Mouse (Mus musculus) right cerebral cortex, adult 2 months (tissue): ENCODE measurements around the gene Gm10974.

Experiments used
- DNase-seq, 2 experiments: peaks; one replicate each; pipeline ENCODE4 v3.0.0; 2021 to 2022; ENCODE audit warnings: low spot score in 2 of 2

The Gm10974 gene

DNA sequence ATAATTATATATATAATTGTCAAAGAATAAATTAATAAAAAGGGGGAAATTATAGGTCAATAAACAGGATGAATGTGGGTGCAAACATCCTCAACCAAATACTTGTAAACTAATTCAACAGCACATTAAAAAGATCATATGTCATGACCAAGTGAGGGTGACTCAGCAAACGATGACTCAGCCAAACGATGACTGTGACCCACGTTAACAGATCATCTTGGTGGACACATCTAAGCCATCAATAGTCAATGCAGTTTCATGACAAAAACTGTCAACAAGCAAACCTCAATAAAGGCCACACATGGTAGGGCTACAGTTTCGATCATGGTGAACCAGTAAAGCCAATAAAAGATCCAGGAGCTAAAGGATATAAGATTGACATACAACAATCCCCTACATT lies 6.7 kb upstream of the Gm10974 start:
- no peak for DNase-seq

DNA sequence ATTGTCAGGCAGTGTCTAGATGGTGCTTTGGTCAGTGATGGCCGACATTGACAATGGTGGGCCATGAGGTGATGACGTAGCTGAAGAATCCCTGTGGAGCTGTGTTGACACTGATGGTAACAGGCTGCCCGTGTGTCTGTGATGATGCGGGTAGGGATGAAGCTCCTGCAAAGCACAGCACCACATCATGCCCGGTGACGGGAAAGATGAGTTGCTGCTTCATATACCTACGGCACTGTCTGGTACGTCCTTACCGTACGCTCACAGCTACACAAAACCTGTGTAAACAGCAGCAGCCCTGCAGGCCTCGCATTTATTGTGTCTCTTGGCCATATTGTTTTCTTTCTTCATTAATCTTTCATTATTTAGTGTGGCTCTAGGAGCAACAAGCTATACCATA lies 1.2 kb upstream of the Gm10974 start:
- no peak for DNase-seq

DNA sequence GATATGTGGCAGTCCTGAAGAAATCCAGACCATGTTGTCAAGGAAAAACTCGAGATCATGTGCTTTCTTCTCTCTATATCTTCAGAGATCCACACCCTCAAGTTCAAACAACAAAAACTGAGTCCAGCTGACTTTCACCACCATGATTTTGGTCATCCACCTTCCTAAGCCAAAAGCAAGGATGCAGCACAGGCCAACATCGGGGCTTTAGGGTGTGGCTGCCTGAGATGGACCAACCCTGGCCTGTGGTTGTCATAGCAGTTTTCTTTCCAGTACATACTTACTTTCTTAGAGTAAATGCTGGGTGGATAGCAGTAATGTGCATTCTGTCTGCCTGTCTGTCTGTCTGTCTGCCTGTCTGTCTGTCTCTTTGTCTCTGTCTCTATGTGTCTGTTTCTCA lies 294 bp upstream of the Gm10974 start:
- DNase-seq = no peak

DNA sequence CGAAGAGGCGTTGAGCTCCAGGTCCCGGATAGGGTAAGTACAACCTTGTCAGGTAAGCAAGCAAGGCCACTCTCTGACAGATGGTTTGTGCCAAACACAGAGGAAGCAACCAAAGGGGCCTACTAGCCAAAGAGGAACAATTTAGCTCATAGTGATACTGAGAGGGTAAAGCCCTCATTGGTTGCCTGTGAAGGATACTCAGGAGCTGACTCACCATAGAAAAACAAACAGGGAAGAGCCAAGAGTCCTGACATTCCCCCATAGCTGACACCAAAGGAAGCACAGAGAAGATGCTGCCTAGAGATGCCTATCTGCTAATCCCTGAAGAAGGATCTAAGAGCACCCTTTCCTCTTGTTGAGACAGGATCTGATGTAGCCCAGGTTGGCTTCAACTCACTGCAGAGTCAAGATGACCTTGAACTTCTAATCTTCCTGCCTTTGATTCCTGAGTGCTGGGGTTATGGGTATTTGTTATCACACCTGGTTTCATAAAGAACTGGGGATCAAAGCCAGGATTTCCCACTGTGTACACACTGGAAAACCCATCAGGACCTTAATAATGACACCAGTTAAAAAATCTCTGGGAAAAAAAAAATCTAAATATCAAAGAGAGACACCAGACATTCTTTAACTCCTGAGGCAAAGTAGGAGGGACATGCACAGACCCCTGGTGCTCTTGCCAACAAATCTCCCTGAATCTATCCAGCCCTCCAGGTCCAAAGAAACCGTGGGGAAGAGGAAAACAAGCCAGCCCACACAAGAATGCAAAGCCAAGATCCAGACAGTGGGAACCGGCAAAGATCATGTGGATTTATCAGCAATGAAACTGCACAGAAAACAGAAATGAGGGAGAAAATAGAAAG lies 3.6 kb downstream of the Gm10974 start:
- no peak for DNase-seq

DNA sequence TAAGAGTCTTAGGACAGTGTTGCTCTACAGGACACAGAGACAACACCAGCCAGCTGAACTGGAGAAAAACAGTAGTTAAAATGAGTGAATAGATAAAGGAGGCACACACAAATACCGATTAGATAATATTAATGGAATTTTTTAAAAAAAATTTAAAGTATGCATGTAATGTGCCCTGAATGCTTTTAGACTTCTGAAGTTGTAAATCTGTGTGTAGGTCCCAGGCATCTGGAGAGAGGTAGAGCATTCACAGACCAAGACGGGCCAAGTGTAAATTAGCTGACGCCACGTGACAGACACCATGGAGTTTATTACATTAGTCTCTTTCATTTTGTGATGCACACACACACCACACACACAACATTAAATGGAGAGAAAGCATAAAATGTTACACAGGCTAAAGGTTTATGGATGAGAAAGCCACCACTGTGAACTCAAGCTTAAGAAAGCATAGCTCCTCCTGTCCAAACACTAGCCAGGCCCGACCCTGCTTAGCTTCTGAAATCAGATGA lies 4.3 kb downstream of the Gm10974 start:
- DNase-seq = no peak

DNA sequence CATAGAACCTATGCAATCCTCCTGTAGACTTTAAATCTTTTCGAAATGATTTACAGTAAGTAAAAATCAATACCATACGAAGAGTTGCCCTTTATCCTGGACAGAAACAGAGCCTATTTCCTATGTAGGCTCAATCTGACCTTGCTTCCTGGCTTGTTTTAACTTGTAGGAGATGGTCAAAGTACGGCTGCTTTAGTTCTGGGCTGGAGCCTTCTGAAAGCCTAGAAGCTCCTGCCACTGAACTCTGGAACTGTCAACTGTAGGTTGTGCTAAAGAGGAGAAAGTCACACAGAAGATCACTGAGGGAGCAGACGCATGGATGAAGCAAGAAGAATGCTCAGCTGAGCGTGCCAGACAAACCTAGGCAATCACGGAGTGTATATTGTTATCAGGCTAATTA lies 5.3 kb downstream of the Gm10974 start:
- DNase-seq = no peak

DNA sequence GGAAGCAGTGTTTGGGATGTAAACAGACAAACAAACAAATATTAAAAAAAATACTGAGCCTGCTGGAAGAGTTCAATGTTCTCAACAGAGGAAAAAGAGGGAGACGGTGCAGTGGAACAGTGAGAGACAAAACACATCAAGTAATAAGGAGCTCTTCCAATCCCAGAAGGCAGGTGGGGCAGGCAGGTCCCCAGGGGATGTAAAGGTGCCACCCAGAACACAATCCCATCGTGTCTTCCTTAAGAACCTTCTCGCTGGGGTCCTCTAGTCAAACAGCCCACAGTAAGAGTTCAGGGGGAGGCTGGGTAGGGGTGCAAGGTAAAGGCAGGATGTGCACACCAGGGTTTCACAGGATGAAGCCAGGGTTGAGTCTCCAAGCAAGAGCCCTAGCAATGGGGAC lies 7.7 kb downstream of the Gm10974 start:
- no peak for DNase-seq

DNA sequence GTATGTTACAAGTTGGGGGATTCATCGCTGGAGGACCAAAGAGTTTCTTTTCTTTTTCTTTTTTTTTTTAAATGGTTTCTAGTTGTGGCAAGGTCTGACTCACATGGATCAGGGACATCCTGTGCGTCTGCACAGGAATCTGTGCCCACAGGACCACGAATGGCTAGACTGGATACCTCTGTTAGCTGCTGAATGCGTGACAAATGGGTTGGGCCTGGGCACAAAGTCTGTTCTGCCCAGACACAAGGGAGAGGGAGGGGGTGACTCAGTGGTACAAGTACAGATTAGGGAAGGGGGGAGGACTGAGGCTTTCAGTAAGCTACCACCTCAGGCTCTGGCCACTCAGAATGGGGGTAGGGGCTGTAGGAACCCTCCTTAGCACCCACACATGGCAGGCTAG lies 10.0 kb downstream of the Gm10974 start:
- no peak for DNase-seq

DNA sequence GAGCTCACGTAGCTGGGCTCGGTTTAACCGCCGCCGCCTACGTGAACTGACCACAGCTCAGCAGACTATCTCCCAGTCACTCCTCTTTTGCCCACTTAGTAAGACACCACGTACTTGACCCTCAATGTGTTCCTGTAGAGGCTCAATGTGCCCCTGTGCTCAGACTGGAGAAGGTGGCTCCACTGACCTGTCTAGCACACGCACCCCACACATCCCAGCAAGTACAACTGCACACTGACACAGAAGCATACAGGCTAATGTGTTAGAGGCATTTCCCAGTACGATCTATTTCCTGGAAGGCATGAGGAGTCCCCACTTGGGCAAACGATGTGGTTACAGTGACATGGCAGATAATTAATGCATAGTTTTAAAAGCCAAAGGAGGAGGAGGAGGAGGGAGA lies 10.9 kb downstream of the Gm10974 start:
- no peak for DNase-seq

DNA sequence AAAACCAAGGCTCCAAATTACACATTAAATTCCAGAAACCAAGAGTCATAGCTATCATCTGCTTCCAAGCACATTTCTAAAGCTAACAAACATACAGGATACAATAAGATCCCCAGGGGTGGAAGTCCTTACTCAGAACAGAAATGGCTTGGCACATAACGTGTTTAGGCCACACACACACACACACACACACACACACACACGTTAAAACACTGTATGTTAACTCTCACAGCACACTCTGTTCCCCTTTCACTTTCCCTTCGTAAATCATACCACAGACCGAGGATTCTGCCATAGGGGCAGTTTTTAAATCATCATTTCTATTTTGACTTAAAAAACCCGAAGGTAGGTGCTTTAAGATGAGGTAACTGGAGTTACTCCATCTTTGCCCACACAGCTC lies 18.5 kb downstream of the Gm10974 start:
- DNase-seq = no peak

DNA sequence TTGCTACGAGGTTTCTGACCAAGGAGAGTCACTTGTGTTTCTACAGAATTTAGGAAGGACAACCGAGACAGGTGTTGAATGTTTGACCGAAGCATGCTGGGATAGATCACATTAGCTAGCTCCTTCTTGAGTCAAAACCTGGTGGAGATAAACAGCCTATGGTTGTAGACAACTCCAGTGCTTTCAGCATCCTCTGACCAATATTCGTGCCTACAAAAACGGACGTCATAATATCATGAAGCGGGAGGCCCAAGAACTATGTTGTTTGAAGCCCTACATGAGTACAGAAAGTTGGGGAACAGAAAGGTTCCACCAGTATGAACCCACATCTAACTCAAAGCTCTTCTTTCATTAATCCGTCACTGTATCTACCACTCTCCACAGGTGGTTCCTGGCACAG lies 19.2 kb downstream of the Gm10974 start:
- no peak for DNase-seq

DNA sequence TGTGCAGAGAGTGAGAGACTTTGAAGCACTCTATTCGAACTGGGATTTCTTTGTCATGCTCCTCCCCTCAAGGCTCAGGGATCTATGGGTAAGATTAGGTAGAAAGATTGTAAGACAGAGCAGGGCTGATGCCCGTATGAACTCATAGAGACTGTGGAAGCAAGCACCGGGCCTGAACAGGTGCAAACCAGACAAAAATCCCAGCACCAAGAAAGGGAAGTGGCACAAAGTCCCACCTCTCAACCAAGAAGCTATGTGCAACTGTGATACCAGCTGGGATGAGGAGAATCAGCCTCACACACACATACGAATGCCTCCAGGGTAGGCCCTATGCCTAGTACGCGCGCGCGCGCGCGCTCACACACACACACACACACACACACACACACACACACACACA lies 20.1 kb downstream of the Gm10974 start:
- no peak for DNase-seq

DNA sequence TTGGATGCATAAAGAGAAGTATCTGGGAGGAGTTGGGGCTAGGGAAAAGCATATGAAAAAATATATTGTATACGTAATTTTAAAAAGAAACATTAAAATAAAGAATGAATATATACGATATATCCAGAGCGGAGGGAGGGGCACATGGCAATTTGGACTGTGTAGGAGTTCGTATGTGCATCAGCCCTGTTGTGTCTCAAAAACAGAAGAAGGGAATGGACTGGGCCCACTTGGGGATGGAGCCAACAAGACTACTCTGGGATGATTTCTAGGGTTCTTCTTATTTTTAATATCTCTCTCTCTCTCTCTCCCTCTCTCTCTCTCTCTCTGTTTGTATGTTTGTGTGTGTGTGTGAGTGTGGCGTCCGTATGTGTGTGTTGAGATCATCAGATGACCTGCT lies 20.7 kb downstream of the Gm10974 start:
- no peak for DNase-seq

DNA sequence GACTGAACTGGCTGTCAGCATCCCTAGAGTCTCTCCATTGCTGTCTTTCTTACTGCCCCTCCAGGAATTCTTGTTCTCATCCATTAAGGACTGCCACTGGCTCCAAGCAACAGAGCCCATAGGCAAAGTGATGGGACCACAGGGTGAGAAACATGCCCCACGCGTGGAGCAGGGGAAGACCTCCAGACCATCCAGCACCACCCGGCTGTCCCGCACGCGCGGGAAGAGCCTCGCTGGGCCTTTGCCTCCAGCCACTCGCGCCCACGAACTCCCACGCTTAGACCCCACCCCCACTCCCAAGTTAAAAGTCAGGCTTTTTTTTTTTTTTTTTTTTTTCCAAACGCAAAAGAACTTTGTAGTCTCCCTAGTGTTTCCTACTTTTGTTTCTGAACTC lies 21.7 kb downstream of the Gm10974 start:
- no peak for DNase-seq

DNA sequence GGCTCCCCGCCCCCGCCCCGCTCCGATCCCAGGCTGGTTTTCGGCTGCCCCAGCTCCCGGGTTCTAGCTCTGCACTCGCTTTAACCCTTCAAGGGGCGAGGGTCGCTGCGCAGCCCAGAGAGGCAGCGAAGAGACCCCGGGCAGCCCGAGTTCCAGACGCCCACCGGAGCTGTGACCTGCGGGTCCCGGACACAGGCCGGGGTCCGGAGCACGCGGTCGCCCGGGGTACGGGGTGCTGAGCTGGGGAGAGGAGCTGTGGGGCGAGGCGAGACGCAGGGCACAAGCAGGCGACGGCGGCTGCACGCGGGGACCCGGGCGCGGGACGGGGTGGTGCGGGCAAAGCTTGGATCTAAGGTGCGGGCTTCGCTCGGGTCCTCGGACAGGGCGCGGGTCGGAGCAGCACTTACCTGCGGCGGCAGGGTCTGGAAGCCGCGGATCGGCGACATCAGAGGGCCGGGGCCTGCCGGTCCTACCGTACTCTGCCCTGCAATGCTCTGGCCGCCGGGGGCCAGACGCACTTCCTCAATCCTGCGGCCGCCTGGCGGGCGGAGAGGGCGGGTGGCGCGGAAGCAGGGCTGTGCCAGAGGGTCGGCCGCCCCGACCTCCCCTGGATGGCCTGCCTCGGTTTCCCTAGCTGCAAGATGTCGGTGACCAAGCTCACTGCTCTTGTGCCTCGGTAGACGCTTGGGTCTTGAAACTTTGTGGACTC lies 22.3 kb downstream of the Gm10974 start, which contains the start of gene Lrrk1:
Lrrk1 (minus strand) TSS at position 538 of the 709 bp plus-strand sequence.
- peak in 1 of 2 experiments; percentile 6 for DNase-seq

DNA sequence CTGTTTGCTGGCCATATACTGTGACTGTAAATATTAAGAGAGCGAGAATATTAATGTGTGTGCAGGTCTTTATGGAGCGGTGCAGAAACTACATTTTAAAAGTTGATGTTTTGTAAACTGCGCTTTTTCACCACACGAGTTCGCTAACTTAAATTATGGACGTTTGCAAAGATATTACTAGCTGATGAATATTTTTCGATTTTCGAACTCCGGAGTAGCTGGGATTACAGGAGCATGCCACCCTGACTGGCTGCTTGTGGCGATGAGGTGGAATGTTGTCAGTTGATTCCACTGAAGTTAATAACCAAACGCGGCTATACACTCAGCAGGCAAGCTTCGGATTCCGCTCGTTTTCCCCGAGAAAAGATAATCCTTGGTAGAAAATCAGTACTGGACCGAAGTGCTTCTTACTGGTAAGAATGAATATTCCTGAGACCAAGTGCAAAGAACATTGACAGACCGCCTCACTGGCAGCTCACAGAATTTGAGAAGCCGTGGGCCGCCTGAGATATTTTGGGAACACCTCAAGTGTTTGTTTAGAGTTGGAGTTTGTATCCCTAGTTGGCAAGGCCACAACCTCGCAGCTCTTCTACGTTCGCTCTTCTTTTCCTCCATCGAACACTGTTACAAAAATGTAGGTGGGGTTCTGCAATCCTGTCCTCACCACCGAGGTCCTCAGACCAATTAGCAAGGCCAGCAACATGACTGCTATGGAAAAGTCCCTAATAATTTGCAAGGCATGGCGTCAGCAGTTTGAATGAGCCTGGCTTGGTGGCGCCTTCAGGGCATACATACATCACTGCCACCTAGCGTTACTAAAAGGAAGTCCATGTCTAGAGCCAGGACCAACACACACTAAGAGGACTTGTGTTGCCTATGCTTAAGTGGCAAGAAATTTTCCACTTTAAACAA lies 23.2 kb downstream of the Gm10974 start:
- peak; percentile 60 to 76 for DNase-seq

DNA sequence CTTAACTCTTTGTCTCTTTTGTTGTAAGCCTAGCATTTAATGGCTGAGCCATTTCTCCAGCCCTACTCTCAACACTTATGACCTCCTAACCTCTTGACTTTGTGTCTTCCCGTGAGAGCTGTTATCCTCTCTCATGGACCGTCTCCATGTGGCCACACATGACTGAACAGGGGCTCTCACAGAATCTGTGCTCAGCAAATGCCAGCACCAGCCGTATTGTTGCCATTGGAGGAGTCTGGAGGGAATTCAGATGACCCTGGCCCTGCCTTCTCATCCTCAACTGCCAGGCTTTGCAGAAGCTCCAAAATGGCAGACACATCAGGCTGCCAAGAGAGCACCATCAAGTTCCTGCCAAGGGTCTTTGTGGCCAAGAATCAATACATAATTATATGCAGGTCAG lies 31.6 kb downstream of the Gm10974 start:
- DNase-seq = no peak

DNA sequence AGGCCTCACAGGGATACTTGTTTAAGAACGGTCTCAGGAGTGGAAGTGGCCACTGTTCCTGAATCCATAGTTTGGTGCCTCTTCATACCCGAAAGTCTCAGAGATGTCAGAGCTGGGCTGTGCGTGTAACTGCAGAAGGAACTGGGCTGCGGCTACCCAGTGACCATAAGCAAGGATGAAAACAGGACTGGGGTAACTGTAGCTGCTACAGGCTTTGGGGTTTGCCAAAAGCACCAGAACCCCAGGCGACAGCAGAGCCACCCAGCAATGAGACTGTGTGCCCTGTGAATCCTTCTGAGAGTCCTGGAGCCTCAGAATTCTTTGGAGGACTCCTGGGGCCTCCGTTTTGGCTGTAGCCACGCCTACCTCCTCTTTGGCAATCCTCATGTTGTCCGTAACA lies 35.9 kb downstream of the Gm10974 start:
- DNase-seq = no peak

DNA sequence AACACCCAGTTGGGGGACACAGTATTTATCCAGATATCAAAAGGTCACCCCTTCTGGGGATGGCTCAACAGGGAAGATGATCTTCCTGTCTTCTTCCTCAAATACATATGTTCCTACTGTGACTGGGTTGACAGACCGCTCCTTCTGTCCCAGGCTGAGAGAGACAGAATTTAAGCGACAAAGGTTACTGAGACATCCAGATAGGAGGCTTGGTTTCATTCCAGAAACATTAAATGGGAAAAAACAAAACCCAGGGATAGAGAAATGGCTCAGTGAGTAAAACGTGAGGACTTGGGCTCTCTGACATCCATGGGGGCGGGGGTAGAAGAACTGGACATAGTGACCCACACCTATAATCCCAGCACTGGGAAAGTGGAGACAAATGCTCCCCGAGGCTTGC lies 37.2 kb downstream of the Gm10974 start:
- no peak for DNase-seq

DNA sequence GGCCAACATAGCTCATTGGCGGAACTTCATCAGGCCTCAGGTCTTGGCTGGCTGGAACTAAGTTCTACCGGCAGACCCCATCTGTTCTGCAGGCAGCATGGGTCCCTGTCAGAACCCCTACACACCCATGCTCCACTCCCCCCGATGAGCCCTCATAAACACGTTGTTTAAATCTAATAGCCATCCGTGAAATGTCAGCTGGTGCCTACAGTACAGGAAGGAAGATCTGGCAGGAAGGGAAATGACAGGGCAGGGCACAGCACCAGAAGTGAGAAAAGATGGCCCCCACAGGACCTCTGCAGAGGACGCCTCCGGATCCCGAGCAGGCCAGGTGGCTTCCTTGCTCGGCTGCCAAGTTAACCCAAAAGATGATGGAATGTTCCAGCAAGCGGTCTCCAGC lies 38.4 kb downstream of the Gm10974 start:
- DNase-seq = no peak

DNA sequence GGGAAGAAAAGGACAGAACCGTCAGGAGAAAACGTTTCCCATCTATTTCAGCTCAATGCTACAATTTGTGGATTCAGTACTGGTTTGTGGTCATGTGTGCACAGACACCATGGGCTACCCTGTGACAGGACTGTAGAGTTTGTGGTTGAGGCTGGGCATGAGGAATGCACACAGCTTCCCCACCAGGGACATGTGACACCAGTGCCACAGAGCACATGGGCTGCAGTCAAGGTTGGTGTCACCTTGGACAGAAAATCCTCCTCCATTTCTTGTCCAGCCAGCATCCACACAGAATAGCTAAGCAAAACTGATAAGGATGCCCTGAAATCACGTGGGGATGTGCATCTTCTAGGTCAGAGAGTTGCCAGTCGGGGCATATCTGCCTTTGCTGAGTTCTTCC lies 39.1 kb downstream of the Gm10974 start:
- DNase-seq = no peak

DNA sequence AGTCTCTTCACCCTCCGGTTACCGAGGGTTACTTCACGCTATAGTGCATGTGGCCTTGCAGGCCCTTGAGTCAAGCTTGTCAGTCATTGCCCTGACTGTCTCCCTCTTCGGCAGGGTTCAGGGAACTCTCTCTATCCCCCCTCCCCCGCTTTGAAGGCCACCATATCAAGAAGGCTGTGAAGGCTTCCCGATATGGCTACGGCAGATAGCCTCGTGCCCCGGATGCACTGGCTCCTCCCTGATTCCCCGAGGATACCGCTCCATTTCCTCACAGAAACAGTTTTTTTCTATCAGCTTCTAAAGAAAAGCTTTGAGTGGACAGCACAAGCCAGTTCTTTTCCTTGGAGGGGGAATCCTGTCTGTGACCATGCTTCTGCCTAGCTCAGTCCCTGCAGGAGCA lies 39.8 kb downstream of the Gm10974 start:
- DNase-seq = no peak
